ENCODE assay signal across 8 mouse cellular contexts in genomic region chr17:12767294-12767852, GRCm38 (mm10). TPM values are rescaled to one million over a fixed set of nuclear protein-coding genes. Genes with fewer than 3 reads are reported as not detected.
DNase-seq lines count a peak whose midpoint lies in the region; ATAC-seq lines count a peak whose summit lies in the region.

No protein-coding gene starts in this region.

- H3K36me3 ChIP-seq in heart, embryonic 10.5 days = peaks cover 96% of the 10 kb centered on the region
- no peaks in the 10 kb centered on the region for H3K36me3 ChIP-seq in midbrain, embryonic 12.5 days
- H3K36me3 ChIP-seq in midbrain, embryonic 11.5 days (ENCODE audit: control insufficient read depth, insufficient read depth, low read length) = no peaks in the 10 kb centered on the region
- H3K36me3 ChIP-seq in limb, embryonic 10.5 days = peaks cover 91% of the 10 kb centered on the region
- H3K36me3 ChIP-seq in stomach, embryonic 16.5 days (ENCODE audit: control insufficient read depth, insufficient read depth, low read length) = peaks cover 11% of the 10 kb centered on the region

- ATAC-seq in midbrain, embryonic 12.5 days (ENCODE audit: low FRiP score, low read depth) = no peak
- ATAC-seq in midbrain, embryonic 11.5 days (ENCODE audit: low FRiP score) = no peak
- ATAC-seq in stomach, embryonic 16.5 days (ENCODE audit: insufficient read depth, low FRiP score) = no peak
- ATAC-seq in granulocyte monocyte progenitor cell, adult 5-6 weeks (replicated peaks; ENCODE audit: poor library complexity, severe bottlenecking) = no peak

- 59% methylated on average over 6 of the region's 6 CpGs for WGBS in heart, embryonic 10.5 days
- WGBS in midbrain, embryonic 12.5 days = 91% methylated on average over 6 of the region's 6 CpGs
- 91% methylated on average over 6 of the region's 6 CpGs for WGBS in midbrain, embryonic 11.5 days
- 67% methylated on average over 6 of the region's 6 CpGs for WGBS in limb, embryonic 10.5 days
- 68% methylated on average over 6 of the region's 6 CpGs for WGBS in stomach, embryonic 16.5 days

- peak overlapping the region; percentile 90; the same call in 1 of the 2 replicates for H3K4me2 ChIP-seq in midbrain, embryonic 12.5 days (replicated peaks)
- no peak overlapping the region for H3K4me2 ChIP-seq in midbrain, embryonic 11.5 days
- peak overlapping the region; percentile 55 for H3K4me2 ChIP-seq in stomach, embryonic 16.5 days (ENCODE audit: low read depth, low read length)

- H3K27ac ChIP-seq in heart, embryonic 10.5 days = peak overlapping the region; percentile 96
- H3K27ac ChIP-seq in midbrain, embryonic 12.5 days (replicated peaks) = no peak overlapping the region
- no peak overlapping the region for H3K27ac ChIP-seq in midbrain, embryonic 11.5 days (ENCODE audit: low read depth, low read length)
- H3K27ac ChIP-seq in limb, embryonic 10.5 days = no peak overlapping the region; the same call in 1 of the 2 replicates
- H3K27ac ChIP-seq in stomach, embryonic 16.5 days (ENCODE audit: low read length) = peak overlapping the region; percentile 66; the same call in 1 of the 2 replicates

- no peak overlapping the region for H3K9ac ChIP-seq in midbrain, embryonic 12.5 days (replicated peaks)
- H3K9ac ChIP-seq in midbrain, embryonic 11.5 days (ENCODE audit: low read length) = no peak overlapping the region
- peak overlapping the region; percentile 76 for H3K9ac ChIP-seq in stomach, embryonic 16.5 days (ENCODE audit: low read length)

- no peaks in the 10 kb centered on the region for H3K27me3 ChIP-seq in heart, embryonic 10.5 days (ENCODE audit: insufficient read depth, poor library complexity, severe bottlenecking)
- H3K27me3 ChIP-seq in midbrain, embryonic 12.5 days = peaks cover 12% of the 10 kb centered on the region
- peaks cover 3% of the 10 kb centered on the region; the same call in 1 of the 2 replicates for H3K27me3 ChIP-seq in midbrain, embryonic 11.5 days (ENCODE audit: control insufficient read depth, insufficient read depth, low read length)
- no peaks in the 10 kb centered on the region for H3K27me3 ChIP-seq in limb, embryonic 10.5 days (ENCODE audit: low read depth, poor library complexity, severe bottlenecking)
- no peaks in the 10 kb centered on the region for H3K27me3 ChIP-seq in stomach, embryonic 16.5 days (ENCODE audit: control insufficient read depth, insufficient read depth, low read length)

- H3K4me1 ChIP-seq in heart, embryonic 10.5 days = peaks cover 39% of the 10 kb centered on the region
- H3K4me1 ChIP-seq in midbrain, embryonic 12.5 days = peaks cover 24% of the 10 kb centered on the region
- peaks cover 14% of the 10 kb centered on the region for H3K4me1 ChIP-seq in midbrain, embryonic 11.5 days (ENCODE audit: control insufficient read depth, insufficient read depth, low read length)
- H3K4me1 ChIP-seq in limb, embryonic 10.5 days = peaks cover 40% of the 10 kb centered on the region
- H3K4me1 ChIP-seq in stomach, embryonic 16.5 days (ENCODE audit: control insufficient read depth, insufficient read depth, low read length) = peaks cover 18% of the 10 kb centered on the region

- no peak for DNase-seq in heart, embryonic 10.5 days (ENCODE audit: low spot score)
- no peak for DNase-seq in heart, postnatal 4 days
- no peak for DNase-seq in midbrain, embryonic 11.5 days (ENCODE audit: low spot score, missing footprints)
- no peak for DNase-seq in limb, embryonic 10.5 days (ENCODE audit: low spot score)
- DNase-seq in cerebellum, postnatal 36 days = no peak

- H3K4me3 ChIP-seq in heart, embryonic 10.5 days = peak overlapping the region; percentile 74
- no peak overlapping the region for H3K4me3 ChIP-seq in midbrain, embryonic 12.5 days
- no peak overlapping the region for H3K4me3 ChIP-seq in midbrain, embryonic 11.5 days (ENCODE audit: low read depth, low read length)
- H3K4me3 ChIP-seq in limb, embryonic 10.5 days = peak overlapping the region; percentile 77
- H3K4me3 ChIP-seq in stomach, embryonic 16.5 days (replicated peaks; ENCODE audit: low read length) = peak overlapping the region; percentile 65

- no peaks in the 10 kb centered on the region for H3K9me3 ChIP-seq in heart, embryonic 10.5 days
- H3K9me3 ChIP-seq in midbrain, embryonic 12.5 days = peaks cover 7% of the 10 kb centered on the region; the same call in 1 of the 2 replicates
- no peaks in the 10 kb centered on the region for H3K9me3 ChIP-seq in midbrain, embryonic 11.5 days (ENCODE audit: control insufficient read depth, low read length)
- peaks cover 8% of the 10 kb centered on the region; the same call in 1 of the 2 replicates for H3K9me3 ChIP-seq in limb, embryonic 10.5 days (replicated peaks)
- no peaks in the 10 kb centered on the region for H3K9me3 ChIP-seq in stomach, embryonic 16.5 days (replicated peaks; ENCODE audit: control insufficient read depth, low read length)

RNA-seq across cellular contexts. Expression of gene Igf2r, which starts 2.1 kb away (rescaled TPM):
- polyA plus RNA-seq in heart, embryonic 10.5 days (2016; fragmentation: Nextera tagmentation; extraction: Ambion mirVana) = 141 and 272 TPM in 2 replicates
- 100 to 1,000 TPM; 318 TPM for total RNA-seq in heart, postnatal 4 days (2021)
- 20.4 and 20.7 TPM in 2 replicates for polyA plus RNA-seq in midbrain, embryonic 12.5 days (2016; fragmentation: Nextera tagmentation; extraction: Ambion mirVana)
- polyA plus RNA-seq in midbrain, embryonic 11.5 days (2014; fragmentation: Nextera tagmentation; extraction: Ambion mirVana) = 13.3 and 14.9 TPM in 2 replicates
- 30.3 and 35.6 TPM in 2 replicates for polyA plus RNA-seq in limb, embryonic 10.5 days (2016; fragmentation: Nextera tagmentation; extraction: Ambion mirVana)
- 38.6 and 39.3 TPM in 2 replicates for polyA plus RNA-seq in stomach, embryonic 16.5 days (2015; fragmentation: Nextera tagmentation; extraction: Ambion mirVana)
- total RNA-seq in granulocyte monocyte progenitor cell, adult 5-6 weeks (2014; fragmentation: Nextera tagmentation) = 0.04 and 0.73 TPM in 2 replicates
- total RNA-seq in granulocyte monocyte progenitor cell, adult 5-6 weeks (2017) = 0.78 and 1.5 TPM in 2 replicates

Comparison
In these comparisons a context has a peak if more than half of its experiments do, and no peak if none do; other contexts are left out.
1. H3K27ac ChIP-seq: peak in heart, embryonic 10.5 days (single experiment) and stomach, embryonic 16.5 days (single experiment); none in midbrain, embryonic 12.5 days (single experiment), midbrain, embryonic 11.5 days (single experiment) and limb, embryonic 10.5 days (single experiment).
2. H3K4me3 ChIP-seq: peak in heart, embryonic 10.5 days (single experiment), limb, embryonic 10.5 days (single experiment) and stomach, embryonic 16.5 days (single experiment); none in midbrain, embryonic 12.5 days (single experiment) and midbrain, embryonic 11.5 days (single experiment).